ENCODE assay signal across 25 mouse cellular contexts in the genomic region with DNA sequence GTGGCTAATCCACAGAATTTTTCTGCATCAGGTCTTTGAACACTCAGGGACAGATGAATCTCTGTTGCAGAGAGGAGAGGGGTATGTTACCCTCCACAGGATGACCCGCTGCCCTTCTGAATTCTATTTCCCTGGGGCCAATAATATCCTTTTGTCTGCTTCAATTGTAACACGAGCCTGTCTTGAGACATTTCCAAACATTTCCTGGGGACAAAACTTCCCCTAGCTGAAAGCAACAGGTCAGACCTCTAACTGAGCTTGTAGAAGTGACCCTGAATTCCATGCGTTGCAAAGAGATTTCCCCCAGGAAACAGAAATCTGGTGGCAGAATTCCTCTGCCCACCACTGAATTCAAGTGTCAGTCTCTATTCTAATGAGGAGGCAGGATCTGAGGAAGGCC.
A peak's percentile ranks its signal among the peaks of the same experiment; 100 is the strongest.
DNase-seq lines count a peak whose midpoint lies in the region; ATAC-seq lines count a peak whose summit lies in the region.
"Had no signal": no experiment of that assay in that cellular context is flagged by ENCODE, and none has a peak within 500 bp of the region (broad histone marks: within the 10 kb centered on the region; RNA-seq: fewer than 3 reads in every experiment).

No protein-coding gene starts in this region.

- H3K4me3 ChIP-seq in midbrain, embryonic 10.5 days = no peak overlapping the region
- H3K4me3 ChIP-seq in midbrain, embryonic 14.5 days (replicated peaks; ENCODE audit: low read depth, low read length) = no peak overlapping the region
- H3K4me3 ChIP-seq in embryonic facial prominence, embryonic 11.5 days (ENCODE audit: low read depth, low read length) = no peak overlapping the region
- H3K4me3 ChIP-seq: embryonic facial prominence, embryonic 15.5 days; forebrain, embryonic 15.5 days; heart, adult 2 months; intestine, embryonic 15.5 days; neural tube, embryonic 15.5 days had no signal

- 5% methylated on average over 3 of the region's 3 CpGs for WGBS in midbrain, embryonic 10.5 days
- 4% methylated on average over 3 of the region's 3 CpGs for WGBS in midbrain, embryonic 14.5 days
- 4% methylated on average over 3 of the region's 3 CpGs for WGBS in embryonic facial prominence, embryonic 11.5 days

- H3K27ac ChIP-seq in midbrain, embryonic 10.5 days (replicated peaks) = no peak overlapping the region
- H3K27ac ChIP-seq in midbrain, embryonic 14.5 days (replicated peaks; ENCODE audit: low read depth, low read length) = no peak overlapping the region
- no peak overlapping the region for H3K27ac ChIP-seq in embryonic facial prominence, embryonic 11.5 days (replicated peaks; ENCODE audit: low read depth, low read length)
- H3K27ac ChIP-seq: embryonic facial prominence, embryonic 15.5 days; forebrain, embryonic 15.5 days; heart, adult 2 months; intestine, embryonic 15.5 days; neural tube, embryonic 15.5 days; stomach, postnatal 0 days had no signal

- H3K4me2 ChIP-seq in midbrain, embryonic 14.5 days (ENCODE audit: low read length) = no peak overlapping the region
- no peak overlapping the region for H3K4me2 ChIP-seq in embryonic facial prominence, embryonic 11.5 days (ENCODE audit: low read depth, low read length)
- H3K4me2 ChIP-seq: embryonic facial prominence, embryonic 15.5 days; forebrain, embryonic 15.5 days; intestine, embryonic 15.5 days; liver, embryonic 11.5 days; neural tube, embryonic 15.5 days had no signal

- no peaks in the 10 kb centered on the region for H3K36me3 ChIP-seq in midbrain, embryonic 10.5 days
- H3K36me3 ChIP-seq in midbrain, embryonic 14.5 days (ENCODE audit: control insufficient read depth, insufficient read depth, low read length) = no peaks in the 10 kb centered on the region
- no peaks in the 10 kb centered on the region for H3K36me3 ChIP-seq in embryonic facial prominence, embryonic 11.5 days (replicated peaks; ENCODE audit: control insufficient read depth, insufficient read depth, low read depth, low read length)
- H3K36me3 ChIP-seq: embryonic facial prominence, embryonic 15.5 days; forebrain, embryonic 15.5 days; intestine, embryonic 15.5 days; neural tube, embryonic 15.5 days had no signal

- H3K9ac ChIP-seq in midbrain, embryonic 14.5 days (replicated peaks; ENCODE audit: low read length) = no peak overlapping the region
- H3K9ac ChIP-seq in embryonic facial prominence, embryonic 11.5 days (replicated peaks; ENCODE audit: low read length) = no peak overlapping the region
- H3K9ac ChIP-seq: embryonic facial prominence, embryonic 15.5 days; forebrain, embryonic 15.5 days; intestine, embryonic 15.5 days; liver, postnatal 0 days; neural tube, embryonic 15.5 days had no signal

- no peak for ATAC-seq in midbrain, embryonic 14.5 days (ENCODE audit: low FRiP score, low TSS enrichment)
- no peak for ATAC-seq in embryonic facial prominence, embryonic 11.5 days (replicated peaks; ENCODE audit: insufficient number of reproducible peaks, low FRiP score, low TSS enrichment, low read depth)
- ATAC-seq in inflammation-experienced regulatory T-cells, adult 6 months = no peak
- ATAC-seq: activated CD4-positive, CD25-positive, alpha-beta regulatory T cell, adult 4 months; forebrain, embryonic 15.5 days; intestine, embryonic 15.5 days; liver, postnatal 0 days had no signal

- H3K4me1 ChIP-seq in midbrain, embryonic 10.5 days = peaks cover 35% of the 10 kb centered on the region
- H3K4me1 ChIP-seq in midbrain, embryonic 14.5 days (ENCODE audit: control insufficient read depth, insufficient read depth, low read length) = 0 out of 2 replicates have a peak, but pooled peaks cover 2% of the 10 kb centered on the region
- no peaks in the 10 kb centered on the region for H3K4me1 ChIP-seq in embryonic facial prominence, embryonic 11.5 days (ENCODE audit: control insufficient read depth, insufficient read depth, low read length)
- H3K4me1 ChIP-seq: embryonic facial prominence, embryonic 15.5 days; intestine, embryonic 15.5 days had no signal

- DNase-seq in midbrain, embryonic 10.5 days (ENCODE audit: low spot score) = peak; percentile 48
- no peak for DNase-seq in midbrain, embryonic 14.5 days
- DNase-seq in embryo, embryonic 10.5 days (ENCODE audit: low spot score) = peak; percentile 75
- DNase-seq in embryonic facial prominence, embryonic 11.5 days (ENCODE audit: low spot score) = peak; percentile 43
- DNase-seq in mesoderm, embryonic 11.5 days (ENCODE audit: low read depth, low spot score) = peak; percentile 55
- no peak for DNase-seq in layer of hippocampus, adult 8-10 months (ENCODE audit: low spot score in 2 of 2)
- DNase-seq: adrenal gland, postnatal 14 days; cerebellum, adult 9-11 months; gastrocnemius, postnatal 14 days; heart, adult 2 months; heart, postnatal 4 days; kidney, adult 8-10 months; kidney, postnatal 10 days; liver, postnatal 0 days; lung, postnatal 10 days; thymus, adult 2 months; thymus, postnatal 4 days had no signal

- H3K9me3 ChIP-seq in midbrain, embryonic 10.5 days (replicated peaks) = no peaks in the 10 kb centered on the region
- H3K9me3 ChIP-seq in midbrain, embryonic 14.5 days (ENCODE audit: control insufficient read depth, low read length) = no peaks in the 10 kb centered on the region
- H3K9me3 ChIP-seq in embryonic facial prominence, embryonic 11.5 days (replicated peaks; ENCODE audit: control insufficient read depth, low read length) = no peaks in the 10 kb centered on the region
- H3K9me3 ChIP-seq: embryonic facial prominence, embryonic 15.5 days; forebrain, embryonic 15.5 days; intestine, embryonic 15.5 days; neural tube, embryonic 15.5 days had no signal

- peaks cover 97% of the 10 kb centered on the region for H3K27me3 ChIP-seq in midbrain, embryonic 10.5 days (ENCODE audit: low read depth, poor library complexity, severe bottlenecking)
- 0 out of 2 replicates have a peak, but pooled peaks cover 4% of the 10 kb centered on the region for H3K27me3 ChIP-seq in midbrain, embryonic 14.5 days (ENCODE audit: control insufficient read depth, insufficient read depth, low read length)
- no peaks in the 10 kb centered on the region; the same call in 1 of the 2 replicates for H3K27me3 ChIP-seq in embryonic facial prominence, embryonic 11.5 days (ENCODE audit: control insufficient read depth, insufficient read depth, low read length)
- H3K27me3 ChIP-seq: embryonic facial prominence, embryonic 15.5 days; intestine, embryonic 15.5 days; neural tube, embryonic 15.5 days had no signal

Comparison
In these comparisons a context has a peak if more than half of its experiments do, and no peak if none do; other contexts are left out.
1. DNase-seq: peak in midbrain, embryonic 10.5 days (single experiment), embryo, embryonic 10.5 days (single experiment), embryonic facial prominence, embryonic 11.5 days (single experiment) and mesoderm, embryonic 11.5 days (single experiment); none in midbrain, embryonic 14.5 days (single experiment) and layer of hippocampus, adult 8-10 months (0 of 2).